ENCODE assay signal across 34 mouse cellular contexts in the genomic region with DNA sequence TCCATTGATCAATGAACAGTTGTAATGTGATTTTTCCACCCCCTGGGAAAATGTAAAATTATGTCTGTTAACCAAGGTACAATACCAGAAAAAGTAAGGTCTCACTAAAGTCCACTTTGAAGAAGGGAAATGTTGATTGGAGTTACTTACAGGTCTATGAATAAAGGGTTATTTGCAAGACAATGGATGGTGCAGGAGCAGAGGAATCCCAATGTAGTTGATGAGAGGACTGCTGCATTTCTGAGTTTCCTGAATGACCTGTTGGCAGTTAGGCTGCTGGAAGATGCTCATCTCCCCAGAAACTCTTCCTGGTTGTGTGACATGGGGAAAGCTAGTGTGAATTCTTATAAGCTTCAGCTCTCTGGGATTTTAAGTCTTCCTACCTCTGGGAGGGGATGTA.
"Had no signal": no experiment of that assay in that cellular context is flagged by ENCODE, and none has a peak within 500 bp of the region (broad histone marks: within the 10 kb centered on the region; RNA-seq: fewer than 3 reads in every experiment).

No protein-coding gene starts in this region.

- H3K27ac ChIP-seq: heart, embryonic 13.5 days; heart, embryonic 15.5 days; hindbrain, embryonic 10.5 days; hindbrain, embryonic 12.5 days; hindbrain, embryonic 13.5 days; hindbrain, embryonic 14.5 days; hindbrain, embryonic 15.5 days; hindbrain, postnatal 0 days; intestine, embryonic 15.5 days; kidney, embryonic 15.5 days; kidney, postnatal 0 days; layer of hippocampus, adult 2 months; left cerebral cortex, adult 2 months had no signal

- ATAC-seq: hindbrain, embryonic 16.5 days; hindbrain, postnatal 0 days; inflammation-experienced regulatory T-cells, adult 6 months; intestine, embryonic 15.5 days; intestine, embryonic 16.5 days; intestine, postnatal 0 days had no signal

- H3K4me3 ChIP-seq: heart, embryonic 12.5 days; heart, embryonic 13.5 days; heart, embryonic 15.5 days; hindbrain, embryonic 10.5 days; hindbrain, embryonic 12.5 days; hindbrain, embryonic 13.5 days; hindbrain, embryonic 15.5 days; intestine, embryonic 15.5 days; kidney, embryonic 15.5 days; layer of hippocampus, adult 2 months; left cerebral cortex, adult 2 months had no signal

- H3K27me3 ChIP-seq: heart, embryonic 12.5 days; heart, embryonic 13.5 days; heart, embryonic 15.5 days; hindbrain, embryonic 12.5 days; hindbrain, embryonic 13.5 days; hindbrain, embryonic 15.5 days; intestine, embryonic 15.5 days; kidney, embryonic 15.5 days had no signal

- H3K36me3 ChIP-seq: heart, embryonic 12.5 days; heart, embryonic 13.5 days; heart, embryonic 15.5 days; hindbrain, embryonic 10.5 days; hindbrain, embryonic 12.5 days; hindbrain, embryonic 13.5 days; hindbrain, embryonic 15.5 days; intestine, embryonic 15.5 days; kidney, embryonic 15.5 days had no signal

- H3K9ac ChIP-seq: heart, embryonic 12.5 days; heart, embryonic 13.5 days; heart, embryonic 15.5 days; hindbrain, embryonic 12.5 days; hindbrain, embryonic 13.5 days; hindbrain, embryonic 14.5 days; hindbrain, embryonic 15.5 days; intestine, embryonic 15.5 days; kidney, embryonic 15.5 days had no signal

- H3K4me1 ChIP-seq: heart, embryonic 12.5 days; heart, embryonic 13.5 days; heart, embryonic 15.5 days; hindbrain, embryonic 12.5 days; hindbrain, embryonic 15.5 days; intestine, embryonic 15.5 days had no signal

- H3K9me3 ChIP-seq: heart, embryonic 12.5 days; heart, embryonic 13.5 days; heart, embryonic 15.5 days; hindbrain, embryonic 10.5 days; hindbrain, embryonic 12.5 days; hindbrain, embryonic 13.5 days; hindbrain, embryonic 15.5 days; intestine, embryonic 15.5 days; kidney, embryonic 15.5 days had no signal

- H3K4me2 ChIP-seq: heart, embryonic 12.5 days; heart, embryonic 13.5 days; heart, embryonic 15.5 days; hindbrain, embryonic 12.5 days; hindbrain, embryonic 13.5 days; hindbrain, embryonic 14.5 days; hindbrain, embryonic 15.5 days; intestine, embryonic 15.5 days; kidney, embryonic 15.5 days had no signal

- DNase-seq: heart, postnatal 10 days; heart, postnatal 14 days; heart, postnatal 36 days; heart, postnatal 4 days; kidney, adult 11 months; kidney, adult 18-20 months; kidney, adult 2 months; kidney, adult 8-10 months; kidney, adult 9 months; kidney, postnatal 10 days; kidney, postnatal 14 days; kidney, postnatal 25 days; kidney, postnatal 36 days; kidney, postnatal 4 days; layer of hippocampus, adult 9-11 months; layer of hippocampus, postnatal 36 days had no signal
